Mouse (Mus musculus): ENCODE measurements around the gene Pakap.

- TF ChIP-seq CTCF (IDR thresholded peaks at IDR 0.05; ENCODE audit: low read depth) (no peak), EP300 (IDR thresholded peaks at IDR 0.05; ENCODE audit: low read depth) (no peak)
Measured at GRCm38 (mm10) chr4:57789118-57789517, 221.1 kb downstream of the Pakap start.

Measured in liver, embryonic 14.5 days (tissue).